Mouse (Mus musculus) liver, embryonic 14.5 days (tissue): ENCODE measurements at regions not wholly inside any gene's neighbourhood (a gene's known extent, or its start where the extent isn't known, plus 50 kb on each side); places are given as distances from the start of the nearest gene placed in this dataset.

Experiments
- ATAC-seq: fragments of 200-750 bp; cut with Nextera tagmentation; 2 replicates; pipeline ENCODE4 v1.8.0; 2017; ENCODE audit warnings: moderate number of reproducible peaks, mild to moderate bottlenecking, moderate library complexity; ENCODE audit not compliant: insufficient read depth
- DNase-seq, 3 experiments: peaks; one replicate each; pipeline ENCODE4 v3.0.0-alpha.2; 2012 to 2013; ENCODE audit warnings: low read depth in 3 of 3, low spot score in 3 of 3
- H3K27ac ChIP-seq: fragments of 300-500 bp; sonication (generic); 2 replicates; pipeline ENCODE4 v1.5.1; 2014; ENCODE audit warnings: moderate library complexity, mild to moderate bottlenecking, control low read depth, inconsistent platforms
- H3K27me3 ChIP-seq: fragments of 300-500 bp; sonication (generic); 2 replicates; pipeline ENCODE4 v1.6.1; 2014; ENCODE audit warnings: mild to moderate bottlenecking, low read length, moderate library complexity; ENCODE audit not compliant: control insufficient read depth, insufficient read depth
- H3K36me3 ChIP-seq: fragments of 300-500 bp; sonication (generic); replicated peaks from 2 replicates; pipeline ENCODE4 v1.6.1; 2014; ENCODE audit warnings: low read depth; ENCODE audit not compliant: control insufficient read depth, insufficient read depth
- H3K4me1 ChIP-seq, 2 experiments: fragments of 200-500 bp in 1 of 2; fragments of 300-500 bp in 1 of 2; sonication (generic) in 1 of 2; replicated peaks; 2 replicates each; pipeline ENCODE4 v1.6.1; 2012 to 2014; ENCODE audit warnings: antibody characterized with exemption in 1 of 2, inconsistent platforms in 1 of 2, low read length in 1 of 2; ENCODE audit not compliant: control insufficient read depth in 2 of 2, insufficient read depth in 2 of 2
- H3K4me2 ChIP-seq: fragments of 300-500 bp; sonication (generic); 2 replicates; pipeline ENCODE4 v1.6.1; 2014; ENCODE audit warnings: low read depth, mild to moderate bottlenecking, control low read depth, moderate library complexity
- H3K4me3 ChIP-seq, 2 experiments: fragments of 200-500 bp in 1 of 2; fragments of 300-500 bp in 1 of 2; sonication (generic) in 1 of 2; 2 replicates each; pipeline ENCODE4 v1.5.1; 2012 to 2014; ENCODE audit warnings: low read depth in 2 of 2, low read length in 2 of 2, mild to moderate bottlenecking in 2 of 2, control low read depth in 1 of 2, inconsistent platforms in 1 of 2, moderate library complexity in 1 of 2; ENCODE audit not compliant: insufficient read depth in 1 of 2
- H3K9ac ChIP-seq: fragments of 300-500 bp; sonication (generic); replicated peaks from 2 replicates; pipeline ENCODE4 v1.6.1; 2014; ENCODE audit warnings: mild to moderate bottlenecking, control low read depth, moderate library complexity
- H3K9me3 ChIP-seq: fragments of 300-500 bp; sonication (generic); 2 replicates; pipeline ENCODE4 v1.6.1; 2016; ENCODE audit warnings: low read length, mixed read lengths; ENCODE audit not compliant: control insufficient read depth
- CTCF ChIP-seq: IDR thresholded peaks from 2 replicates; pipeline ENCODE4 v1.5.1; 2016; ENCODE audit warnings: antibody characterized with exemption, low read depth, control low read depth
- EP300 ChIP-seq: IDR thresholded peaks from 2 replicates; pipeline ENCODE4 v1.6.1; 2016; ENCODE audit warnings: antibody characterized with exemption, low read depth
- WGBS: fragments of 180-500 bp; shearing (Covaris S2); extraction: QIAGEN DNeasy Blood & Tissue Kit; methylation state at CpG from one replicate; pipeline ENCODE4 v1.1.7; 2014; ENCODE audit not compliant: insufficient replicate concordance; 5-methylcytosine and 5-hydroxymethylcytosine counted together

DNA sequence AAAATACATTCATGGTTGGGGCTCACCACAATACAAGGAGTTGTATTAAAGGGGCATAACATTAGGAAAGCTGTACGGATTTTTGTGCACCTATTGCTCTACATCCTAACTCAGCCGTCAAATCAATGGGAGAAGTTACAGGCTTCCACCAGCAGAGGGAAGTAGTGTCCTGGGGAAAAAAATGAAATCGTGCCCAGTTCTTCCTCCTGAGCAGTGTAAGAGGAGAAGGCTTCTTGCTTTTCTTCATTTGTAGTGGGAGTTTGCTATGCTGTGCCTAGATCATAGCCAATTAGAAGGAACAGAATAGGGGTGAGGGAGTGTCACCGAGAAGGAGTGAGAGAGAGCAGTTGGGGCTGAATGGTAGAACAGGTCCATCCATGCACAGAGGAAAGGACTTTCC, 108.7 kb upstream of the Dcbld2 start:
- peak; percentile 26; the same call in 1 of the 2 replicates for ATAC-seq
- 17% methylated on average over 4 of the region's 4 CpGs for WGBS
- TF ChIP-seq EP300 = no peak
- peak; percentile 64 for TF ChIP-seq CTCF
- H3K4me2 ChIP-seq = no peak overlapping the region
- H3K9ac ChIP-seq = no peak overlapping the region
- H3K36me3 ChIP-seq = no peaks in the 10 kb centered on the region
- H3K27me3 ChIP-seq = no peaks in the 10 kb centered on the region
- H3K9me3 ChIP-seq = no peaks in the 10 kb centered on the region
- H3K27ac ChIP-seq = no peak overlapping the region
- DNase-seq = peak; percentile 13 to 20 (median 14)
- no peak overlapping the region for H3K4me3 ChIP-seq
- no peaks in the 10 kb centered on the region for H3K4me1 ChIP-seq

DNA sequence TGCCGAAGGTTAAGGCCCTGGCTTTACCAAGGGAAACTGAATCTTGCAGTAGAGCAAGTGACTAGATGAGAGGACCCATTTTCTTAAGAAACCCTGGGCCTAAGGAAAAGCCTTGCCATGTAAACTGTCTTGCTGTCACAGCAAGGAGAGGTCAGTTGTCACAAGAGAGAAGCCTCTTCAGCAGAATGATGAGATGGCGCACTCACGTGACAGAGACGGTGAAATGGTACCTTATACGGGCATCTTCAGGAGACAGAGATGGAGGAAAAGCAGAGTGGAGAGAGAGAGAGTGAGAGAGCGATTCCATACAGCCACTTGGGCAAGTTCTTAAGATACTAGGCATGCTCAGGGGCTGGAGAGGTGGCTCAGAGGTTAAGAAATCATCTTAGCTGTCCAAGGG, 108.1 kb upstream of the Dcbld2 start:
- Histone ChIP-seq H3K4me3 (no peak overlapping the region), H3K36me3 (no peaks in the 10 kb centered on the region), H3K9me3 (no peaks in the 10 kb centered on the region), H3K27ac (no peak overlapping the region), H3K9ac (no peak overlapping the region), H3K27me3 (no peaks in the 10 kb centered on the region), H3K4me2 (no peak overlapping the region), H3K4me1 (no peaks in the 10 kb centered on the region)
- no peak for TF ChIP-seq CTCF
- TF ChIP-seq EP300 = no peak
- DNase-seq (no peak), ATAC-seq (no peak)
- 71% methylated on average over 6 of the region's 6 CpGs for WGBS

DNA sequence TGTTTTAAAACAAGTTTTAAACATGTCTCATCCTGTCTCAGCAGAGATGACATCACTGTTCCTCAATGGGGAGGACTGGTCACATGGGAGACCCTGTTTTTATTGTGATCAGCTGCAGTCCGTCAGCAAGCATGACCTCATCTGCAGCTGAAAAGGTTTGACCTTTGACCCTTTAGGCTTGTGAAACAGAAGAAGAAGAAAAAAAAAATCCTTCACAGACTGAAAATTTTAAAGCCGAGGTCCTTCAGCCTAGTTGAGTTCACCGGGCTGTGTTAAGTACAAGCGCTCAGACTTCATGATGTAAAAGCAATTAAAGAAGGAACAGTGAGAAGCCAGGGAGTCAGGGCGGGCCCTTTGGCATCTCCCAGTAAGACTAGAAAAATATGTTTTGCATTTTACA, 104.7 kb upstream of the Dcbld2 start:
- Histone ChIP-seq H3K4me1 (no peaks in the 10 kb centered on the region), H3K4me2 (no peak overlapping the region), H3K4me3 (no peak overlapping the region), H3K9ac (no peak overlapping the region), H3K27me3 (no peaks in the 10 kb centered on the region), H3K9me3 (no peaks in the 10 kb centered on the region), H3K27ac (no peak overlapping the region), H3K36me3 (no peaks in the 10 kb centered on the region)
- WGBS = 51% methylated on average over 5 of the region's 5 CpGs
- ATAC-seq (no peak), DNase-seq (no peak)
- TF ChIP-seq CTCF (no peak), EP300 (no peak)

DNA sequence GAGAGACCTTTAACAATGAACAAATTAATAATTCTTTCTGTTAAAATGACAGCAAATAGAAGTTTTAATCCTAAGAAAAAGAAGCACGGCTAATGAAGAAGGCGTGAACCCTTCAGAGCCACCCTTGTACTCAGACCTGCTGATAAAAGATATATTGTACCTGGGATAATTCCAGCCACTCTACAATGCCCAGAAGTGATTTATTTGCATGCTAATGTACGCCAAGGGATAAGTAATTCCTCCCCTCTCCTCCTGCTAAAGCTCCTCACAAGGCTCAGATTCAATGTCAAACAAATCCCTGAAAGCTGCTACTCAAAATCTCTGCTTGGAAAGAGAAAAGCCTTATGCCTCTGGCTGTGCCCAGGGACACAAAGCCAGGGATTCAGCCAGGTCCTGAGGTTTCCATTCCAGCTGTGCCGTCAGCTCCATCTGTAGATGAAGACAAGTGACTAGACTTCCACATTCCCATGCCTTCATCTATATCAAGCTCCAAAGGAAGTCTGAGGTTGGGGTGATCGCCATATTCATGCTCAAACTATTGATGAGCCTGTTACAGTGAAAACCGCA, 91.3 kb upstream of the Dcbld2 start:
- Histone ChIP-seq H3K27me3 (no peaks in the 10 kb centered on the region), H3K4me2 (no peak overlapping the region), H3K9me3 (no peaks in the 10 kb centered on the region), H3K4me3 (no peak overlapping the region), H3K36me3 (no peaks in the 10 kb centered on the region), H3K27ac (no peak overlapping the region), H3K4me1 (no peaks in the 10 kb centered on the region), H3K9ac (no peak overlapping the region)
- no peak for TF ChIP-seq CTCF
- no peak for TF ChIP-seq EP300
- no peak for ATAC-seq
- DNase-seq = no peak
- 64% methylated on average over 6 of the region's 6 CpGs for WGBS

DNA sequence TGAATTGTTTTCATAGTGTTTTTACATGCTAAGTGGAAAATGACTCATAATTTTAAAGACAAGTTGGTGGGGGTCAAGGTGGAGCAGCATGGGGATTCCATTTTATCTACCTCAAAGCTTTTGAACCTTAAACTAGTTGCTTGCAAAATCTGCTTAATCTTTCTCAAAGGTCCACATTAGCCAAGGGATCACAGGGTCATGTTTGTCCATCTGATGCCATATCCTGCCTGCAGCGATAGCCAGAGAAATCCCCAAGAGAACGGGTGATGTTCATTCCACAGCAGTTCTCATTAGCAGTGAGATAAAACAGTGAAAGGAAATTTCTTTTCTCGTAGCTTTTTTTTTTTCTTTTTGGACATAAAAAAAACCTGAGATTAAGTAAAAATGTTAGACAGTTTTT, 77.2 kb upstream of the Dcbld2 start:
- H3K36me3 ChIP-seq = no peaks in the 10 kb centered on the region
- ATAC-seq = no peak
- no peaks in the 10 kb centered on the region for H3K27me3 ChIP-seq
- no peak for TF ChIP-seq CTCF
- TF ChIP-seq EP300 = no peak
- peak in 1 of 3 experiments; percentile 12 for DNase-seq
- no peak overlapping the region for H3K4me3 ChIP-seq
- H3K4me2 ChIP-seq = no peak overlapping the region
- no peaks in the 10 kb centered on the region for H3K4me1 ChIP-seq
- no peak overlapping the region for H3K27ac ChIP-seq
- 53% methylated on average over 3 of the region's 3 CpGs for WGBS
- no peaks in the 10 kb centered on the region for H3K9me3 ChIP-seq
- no peak overlapping the region for H3K9ac ChIP-seq
